Mouse (Mus musculus) hindbrain, embryonic 11.5 days (tissue): ENCODE data around the gene Aspscr1. TPM values are rescaled to one million over a fixed set of nuclear protein-coding genes. Genes with fewer than 3 reads are reported as not detected.

ENCODE experiments used
- ATAC-seq: fragments of 200-750 bp; cut with Nextera tagmentation; 2 replicates; pipeline ENCODE4 v1.8.0; 2017; ENCODE audit warnings: mild to moderate bottlenecking, moderate TSS enrichment, moderate library complexity; ENCODE audit not compliant: low FRiP score
- DNase-seq: peaks from one replicate; pipeline ENCODE4 v3.0.0-alpha.2; 2015; ENCODE audit warnings: low spot score
- H3K27ac ChIP-seq: fragments of 300-500 bp; sonication (generic); 2 replicates; pipeline ENCODE4 v1.5.1; 2014; ENCODE audit warnings: mild to moderate bottlenecking, low read depth, low read length
- H3K27me3 ChIP-seq: fragments of 300-500 bp; sonication (generic); 2 replicates; pipeline ENCODE4 v1.6.1; 2014; ENCODE audit warnings: mild to moderate bottlenecking, low read length, moderate library complexity, mixed read lengths; ENCODE audit not compliant: control insufficient read depth, insufficient read depth
- H3K36me3 ChIP-seq: fragments of 300-500 bp; sonication (generic); 2 replicates; pipeline ENCODE4 v1.6.1; 2014; ENCODE audit warnings: mild to moderate bottlenecking, low read length, moderate library complexity, mixed read lengths; ENCODE audit not compliant: control insufficient read depth, insufficient read depth
- H3K4me1 ChIP-seq: fragments of 300-500 bp; sonication (generic); replicated peaks from 2 replicates; pipeline ENCODE4 v1.6.1; 2014; ENCODE audit warnings: low read length, mixed read lengths; ENCODE audit not compliant: control insufficient read depth, insufficient read depth
- H3K4me2 ChIP-seq: fragments of 300-500 bp; sonication (generic); replicated peaks from 2 replicates; pipeline ENCODE4 v1.6.1; 2014; ENCODE audit warnings: mild to moderate bottlenecking, low read depth, low read length
- H3K4me3 ChIP-seq: fragments of 300-500 bp; sonication (generic); 2 replicates; pipeline ENCODE4 v1.5.1; 2014; ENCODE audit warnings: low read depth, low read length
- H3K9ac ChIP-seq: fragments of 300-500 bp; sonication (generic); 2 replicates; pipeline ENCODE4 v1.6.1; 2014; ENCODE audit warnings: low read depth, low read length
- H3K9me3 ChIP-seq: fragments of 300-500 bp; sonication (generic); 2 replicates; pipeline ENCODE4 v1.6.1; 2016; ENCODE audit warnings: low read length; ENCODE audit not compliant: control insufficient read depth
- WGBS: fragments of 180-500 bp; shearing (Covaris S2); extraction: QIAGEN DNeasy Blood & Tissue Kit; methylation state at CpG from one replicate; pipeline ENCODE4 v1.1.7; 2014; 5-methylcytosine and 5-hydroxymethylcytosine counted together
- polyA plus RNA-seq: library from polyadenylated mRNA; unstranded; fragments of >200 nt; fragmentation: Nextera tagmentation; extraction: Ambion mirVana; gene quantifications from 2 replicates; pipeline ENCODE4 v1.2.1, GENCODE M21; 2014

Aspscr1 gene
- polyA plus RNA-seq, 1 experiment from 2014 or later, result 122 TPM

DNA sequence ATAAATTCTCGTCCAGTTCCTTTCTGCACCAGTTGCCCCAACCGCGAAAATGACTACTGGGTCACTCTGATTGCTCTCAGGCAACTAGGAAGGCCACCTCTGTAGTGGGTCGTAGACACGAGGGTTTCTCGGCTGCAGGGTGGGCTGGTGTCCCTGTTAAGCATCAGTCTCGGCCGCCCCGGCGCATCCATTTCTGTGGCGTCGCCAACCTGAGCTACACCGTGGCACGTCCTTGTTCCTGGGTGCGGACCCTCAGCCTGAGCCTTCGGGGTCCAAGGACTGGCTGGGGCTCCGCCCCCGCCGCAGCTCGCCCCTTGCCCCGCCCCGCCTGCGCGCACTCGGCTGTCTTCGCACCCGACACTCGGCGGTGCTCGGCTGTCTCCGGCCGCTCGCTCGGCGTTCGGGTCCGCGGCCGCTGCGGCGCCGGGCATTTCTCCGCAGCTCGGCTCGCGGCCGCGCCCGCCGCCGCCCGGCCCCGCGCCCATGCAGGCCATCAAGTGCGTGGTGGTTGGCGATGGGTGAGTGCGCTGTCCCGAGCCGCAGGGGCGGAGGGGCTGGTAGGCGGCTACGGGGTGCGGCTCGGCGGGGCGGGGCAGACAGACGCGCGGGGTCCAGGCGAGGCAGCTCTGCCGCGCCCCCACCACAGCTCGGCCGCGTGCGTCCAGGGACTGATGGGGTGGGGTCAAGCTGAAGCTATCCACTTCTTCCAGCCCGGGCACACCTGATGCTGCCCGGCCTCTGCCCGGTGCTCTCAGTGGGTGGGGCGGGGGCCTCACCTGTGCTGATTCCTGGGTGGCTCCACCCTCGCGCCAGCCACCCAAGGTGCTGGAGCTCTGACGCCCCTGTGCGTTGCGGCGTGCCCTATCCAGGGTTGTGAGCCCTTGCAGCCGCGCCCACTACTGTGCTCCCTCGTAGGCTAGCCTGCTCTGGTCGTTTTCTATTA is 48.6 kb downstream of the Aspscr1 start, which contains the start of gene Rac3:
Rac3 (plus strand) TSS at position 347 of the 943 bp plus-strand sequence.
- H3K4me1 ChIP-seq, result peaks cover 10% of the 10 kb centered on the region
- ATAC-seq (peak; percentile 83), DNase-seq (peak; percentile 87)
- H3K9me3 ChIP-seq, result no peaks in the 10 kb centered on the region
- H3K27ac ChIP-seq, result no peak within 1 kb of the TSS; the same call in 1 of the 2 replicates
- peak within 1 kb of the TSS; percentile 52 for H3K4me3 ChIP-seq
- H3K27me3 ChIP-seq, result peaks cover 2% of the 10 kb centered on the region
- H3K9ac ChIP-seq, result peak within 1 kb of the TSS; percentile 72
- H3K4me2 ChIP-seq, result peak within 1 kb of the TSS; percentile 88
- H3K36me3 ChIP-seq, result peaks cover 5% of the 10 kb centered on the region; the same call in 1 of the 2 replicates
- 1% methylated on average over 87 of the region's 90 CpGs for WGBS

DNA sequence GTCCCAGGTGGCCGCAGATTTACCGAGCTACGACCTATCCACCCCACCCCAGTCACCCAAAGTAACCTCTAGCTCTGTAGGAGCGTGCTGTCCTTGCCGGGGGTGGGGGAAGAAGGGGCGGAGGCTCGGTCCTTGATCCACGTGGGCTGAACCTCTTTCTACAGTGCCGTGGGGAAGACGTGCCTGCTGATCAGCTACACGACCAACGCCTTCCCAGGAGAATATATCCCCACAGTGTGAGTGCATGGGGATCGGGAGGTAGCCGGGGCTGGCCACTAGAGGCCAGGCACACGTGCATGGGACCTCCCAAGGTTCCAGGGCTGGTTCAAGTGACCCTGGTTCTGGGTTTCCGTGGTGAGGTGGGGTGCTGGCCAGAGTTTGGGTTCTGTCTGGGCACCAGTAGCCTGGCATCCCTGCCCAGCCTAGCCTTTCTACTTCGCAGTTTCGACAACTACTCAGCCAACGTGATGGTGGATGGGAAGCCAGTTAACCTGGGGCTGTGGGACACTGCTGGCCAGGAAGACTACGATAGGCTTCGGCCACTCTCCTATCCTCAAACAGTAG is 49.4 kb downstream of the Aspscr1 start:
- DNase-seq, result no peak
- Histone ChIP-seq H3K36me3 (peaks cover 4% of the 10 kb centered on the region; the same call in 1 of the 2 replicates), H3K4me2 (peak overlapping the region; percentile 88), H3K9me3 (no peaks in the 10 kb centered on the region), H3K9ac (peak overlapping the region; percentile 72), H3K27me3 (peaks cover 2% of the 10 kb centered on the region), H3K4me1 (peaks cover 10% of the 10 kb centered on the region), H3K27ac (no peak overlapping the region; the same call in 1 of the 2 replicates), H3K4me3 (peak overlapping the region; percentile 52)
- ATAC-seq, result no peak
- WGBS, result 21% methylated on average over 21 of the region's 21 CpGs

DNA sequence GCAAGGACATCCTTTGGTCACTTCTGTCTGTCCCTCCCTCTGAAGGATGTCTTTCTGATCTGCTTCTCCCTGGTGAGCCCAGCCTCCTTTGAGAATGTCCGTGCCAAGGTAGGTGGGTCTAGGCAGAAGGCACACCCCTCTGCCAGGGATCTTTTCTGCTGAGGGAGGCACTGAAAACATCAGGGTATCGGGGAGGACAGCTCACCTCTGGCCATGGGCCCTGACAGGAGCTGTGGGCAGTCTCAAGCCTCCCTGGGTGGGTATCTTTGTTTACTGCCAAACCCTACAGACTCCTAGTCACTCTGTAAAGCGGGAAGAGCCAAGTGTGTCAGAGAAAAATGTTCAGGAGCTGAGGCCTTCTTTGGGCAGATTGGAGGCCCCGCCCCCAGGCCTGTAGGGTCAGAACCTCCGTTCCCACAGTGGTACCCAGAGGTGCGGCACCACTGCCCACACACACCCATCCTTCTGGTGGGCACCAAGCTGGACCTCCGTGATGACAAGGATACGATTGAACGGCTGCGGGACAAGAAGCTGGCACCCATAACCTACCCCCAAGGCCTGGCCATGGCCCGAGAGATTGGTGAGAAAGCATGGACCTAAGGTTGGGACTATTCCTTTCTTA is 50.1 kb downstream of the Aspscr1 start:
- H3K36me3 ChIP-seq, result peaks cover 2% of the 10 kb centered on the region; the same call in 1 of the 2 replicates
- H3K27ac ChIP-seq, result no peak overlapping the region
- WGBS, result 86% methylated on average over 11 of the region's 11 CpGs
- peaks cover 2% of the 10 kb centered on the region for H3K27me3 ChIP-seq
- no peak overlapping the region for H3K4me3 ChIP-seq
- no peak overlapping the region for H3K9ac ChIP-seq
- no peak for DNase-seq
- ATAC-seq, result no peak
- peaks cover 10% of the 10 kb centered on the region for H3K4me1 ChIP-seq
- no peaks in the 10 kb centered on the region for H3K9me3 ChIP-seq
- H3K4me2 ChIP-seq, result no peak overlapping the region

DNA sequence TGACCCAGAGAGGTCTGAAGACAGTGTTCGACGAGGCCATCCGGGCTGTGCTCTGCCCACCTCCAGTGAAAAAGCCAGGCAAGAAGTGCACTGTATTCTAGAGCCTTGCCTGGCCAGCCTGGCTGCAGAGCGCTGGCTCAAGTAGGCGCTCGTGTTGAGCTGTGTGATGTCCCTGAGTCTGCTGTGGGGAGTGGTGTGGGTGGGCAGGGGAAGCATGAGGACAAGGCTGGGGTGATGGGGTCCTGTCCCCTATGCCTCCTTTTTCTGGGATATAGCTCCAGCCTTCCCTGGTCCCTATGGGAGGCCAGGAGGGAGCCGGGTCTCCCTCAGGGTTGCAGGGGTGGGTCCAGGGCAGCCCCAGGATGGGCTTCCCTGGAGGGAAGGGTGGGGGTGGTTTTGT is 50.7 kb downstream of the Aspscr1 start:
- WGBS, result 84% methylated on average over 7 of the region's 7 CpGs
- Histone ChIP-seq H3K4me2 (no peak overlapping the region), H3K27ac (no peak overlapping the region), H3K27me3 (peaks cover 2% of the 10 kb centered on the region), H3K36me3 (peaks cover 2% of the 10 kb centered on the region; the same call in 1 of the 2 replicates), H3K4me3 (no peak overlapping the region), H3K4me1 (peaks cover 10% of the 10 kb centered on the region), H3K9ac (no peak overlapping the region), H3K9me3 (no peaks in the 10 kb centered on the region)
- DNase-seq (no peak), ATAC-seq (no peak)

DNA sequence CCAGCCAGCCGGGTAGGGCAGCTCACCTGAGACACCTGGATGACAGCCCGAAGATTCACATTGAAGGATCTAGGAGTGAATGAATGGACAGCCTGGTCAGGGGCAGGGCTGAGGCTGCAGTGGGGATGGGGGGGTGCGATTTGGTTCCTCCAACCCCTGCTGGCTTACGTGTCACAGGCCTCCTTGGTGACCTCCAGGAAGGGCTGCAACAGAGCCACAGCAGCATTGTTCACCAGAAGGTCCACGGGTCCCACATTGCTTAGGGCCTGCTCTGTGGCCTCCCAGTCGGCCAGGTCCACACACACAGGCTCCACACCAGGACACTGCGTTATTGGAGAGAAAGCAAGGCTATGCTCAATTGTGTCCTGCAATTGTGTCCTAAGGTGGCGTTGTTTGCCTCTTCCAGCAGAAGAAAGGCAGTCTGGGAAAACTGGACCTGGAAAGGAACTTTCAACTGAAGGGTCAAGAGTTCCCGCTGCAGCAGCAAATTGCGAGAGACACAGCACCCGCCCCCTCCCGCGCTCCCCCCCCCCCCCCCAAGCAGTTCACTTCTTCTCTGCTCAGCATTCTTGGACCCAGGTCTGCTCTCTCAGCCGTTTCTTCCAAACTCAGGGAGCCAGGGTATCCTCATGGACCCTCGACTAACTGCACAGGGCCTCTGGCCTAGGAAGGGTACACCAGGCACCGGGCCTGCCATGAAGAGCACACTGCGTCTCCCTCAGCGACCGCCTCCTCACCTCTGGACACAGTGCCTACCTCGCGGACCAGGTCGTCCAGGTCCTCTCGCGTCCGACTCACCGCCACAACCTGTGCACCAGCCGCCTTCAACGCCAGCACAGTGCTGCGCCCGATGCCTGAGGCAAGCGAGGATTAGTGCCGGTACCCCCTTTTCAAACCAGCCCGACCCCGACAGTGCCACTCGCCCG is 53.7 kb downstream of the Aspscr1 start:
- no peaks in the 10 kb centered on the region for H3K9me3 ChIP-seq

DNA sequence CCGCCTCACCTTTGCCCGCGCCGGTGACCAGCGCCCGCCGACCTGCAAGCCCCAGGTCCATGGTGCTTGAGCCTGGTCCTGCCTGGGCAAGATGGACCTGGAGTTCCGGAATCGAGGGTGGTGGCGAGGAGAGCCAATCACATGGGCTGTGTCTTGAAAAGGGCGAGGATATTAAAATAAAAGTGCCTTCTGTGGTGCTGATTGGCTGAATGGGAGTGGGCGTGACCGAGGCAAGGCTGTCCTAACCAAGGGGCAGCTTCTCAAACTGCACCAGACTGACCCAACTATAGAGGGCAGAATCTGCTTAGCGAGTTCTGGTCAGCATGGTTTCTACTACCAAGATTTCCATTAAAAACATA is 54.4 kb downstream of the Aspscr1 start, which contains the start of gene Dcxr:
Dcxr (minus strand) TSS at position 113 of the 359 bp plus-strand sequence.
- ATAC-seq (peak; percentile 90), DNase-seq (peak; percentile 80)
- Histone ChIP-seq H3K27ac (no peak within 1 kb of the TSS), H3K27me3 (no peaks in the 10 kb centered on the region; the same call in 1 of the 2 replicates), H3K9me3 (no peaks in the 10 kb centered on the region), H3K4me1 (peaks cover 1% of the 10 kb centered on the region; the same call in 1 of the 2 replicates), H3K4me2 (peak within 1 kb of the TSS; percentile 86), H3K9ac (peak within 1 kb of the TSS; percentile 53), H3K4me3 (peak within 1 kb of the TSS; percentile 50), H3K36me3 (no peaks in the 10 kb centered on the region)
- WGBS, result 0% methylated on average over 14 of the region's 14 CpGs

More for the DNA sequence above, 53.7 kb downstream of the Aspscr1 start:
- H3K36me3 ChIP-seq, result no peaks in the 10 kb centered on the region
- peak overlapping the region; percentile 50 for H3K4me3 ChIP-seq
- peak overlapping the region; percentile 86 for H3K4me2 ChIP-seq
- H3K9ac ChIP-seq, result peak overlapping the region; percentile 53
- peak; percentile 55 for ATAC-seq
- no peaks in the 10 kb centered on the region; the same call in 1 of the 2 replicates for H3K27me3 ChIP-seq
- no peak overlapping the region for H3K27ac ChIP-seq
- H3K4me1 ChIP-seq, result peaks cover 6% of the 10 kb centered on the region; the same call in 1 of the 2 replicates
- WGBS, result 17% methylated on average over 36 of the region's 36 CpGs
- DNase-seq, result no peak

DNA sequence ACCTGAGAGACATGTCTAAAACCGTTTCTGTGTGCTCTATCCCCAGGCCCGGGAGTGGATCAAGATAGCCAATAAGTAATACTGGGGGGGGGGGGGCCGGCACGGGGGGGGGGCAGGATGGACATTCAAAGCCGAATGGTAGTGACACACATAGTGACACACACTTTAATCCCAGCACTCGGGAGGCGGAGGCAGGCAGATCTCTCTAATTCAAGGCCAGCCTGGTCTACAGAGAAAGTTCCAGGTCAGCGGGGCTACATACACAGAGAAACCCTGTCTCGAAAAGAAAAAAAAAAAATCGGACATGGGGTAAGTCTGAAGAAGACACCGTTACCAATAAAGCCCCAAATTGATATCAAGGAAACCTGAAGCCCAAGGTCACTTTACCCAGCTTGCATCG is 54.8 kb downstream of the Aspscr1 start:
- no peak overlapping the region for H3K27ac ChIP-seq
- WGBS, result 58% methylated on average over 12 of the region's 12 CpGs
- DNase-seq, result no peak
- no peak for ATAC-seq
- H3K4me2 ChIP-seq, result no peak overlapping the region
- H3K9me3 ChIP-seq, result no peaks in the 10 kb centered on the region
- no peak overlapping the region for H3K4me3 ChIP-seq
- H3K27me3 ChIP-seq, result no peaks in the 10 kb centered on the region
- H3K9ac ChIP-seq, result no peak overlapping the region
- H3K36me3 ChIP-seq, result no peaks in the 10 kb centered on the region
- no peaks in the 10 kb centered on the region for H3K4me1 ChIP-seq
